Mouse (Mus musculus): ENCODE results near the gene Myrf.
A peak's percentile ranks its signal among the peaks of the same experiment; 100 is the strongest.

Myrf gene

GRCm38 (mm10) chr19:10248128-10248527 is 7.6 kb upstream of the Myrf start:
- DNase-seq, result peak; percentile 73

- no peak for DNase-seq
Observed at GRCm38 (mm10) chr19:10247165-10247564, 6.6 kb upstream of the Myrf start.

- peak; percentile 76 for DNase-seq
Observed at GRCm38 (mm10) chr19:10244183-10244582, 3.6 kb upstream of the Myrf start.

- no peak for DNase-seq
Observed at GRCm38 (mm10) chr19:10242916-10243315, 2.4 kb upstream of the Myrf start.

- no peak for DNase-seq
Observed at GRCm38 (mm10) chr19:10239975-10240653, 434 bp downstream of the Myrf start.

- no peak for DNase-seq
Observed at GRCm38 (mm10) chr19:10239419-10239818, 1.1 kb downstream of the Myrf start.

GRCm38 (mm10) chr19:10238477-10238876 is 2.1 kb downstream of the Myrf start:
- no peak for DNase-seq

GRCm38 (mm10) chr19:10235784-10236565 is 4.6 kb downstream of the Myrf start:
- DNase-seq, result peak; percentile 58

- DNase-seq, result no peak
Observed at GRCm38 (mm10) chr19:10232327-10233017, 8.1 kb downstream of the Myrf start.

GRCm38 (mm10) chr19:10231871-10232270 is 8.7 kb downstream of the Myrf start:
- no peak for DNase-seq

- DNase-seq, result peak; percentile 51
Observed at GRCm38 (mm10) chr19:10231016-10231415, 9.5 kb downstream of the Myrf start.

GRCm38 (mm10) chr19:10225767-10226166 is 14.8 kb downstream of the Myrf start:
- peak; percentile 66 for DNase-seq

- DNase-seq, result no peak
Observed at GRCm38 (mm10) chr19:10224637-10225453, 15.7 kb downstream of the Myrf start.

- DNase-seq, result no peak
Observed at GRCm38 (mm10) chr19:10223561-10223960, 17.0 kb downstream of the Myrf start.

GRCm38 (mm10) chr19:10222656-10223055 is 17.9 kb downstream of the Myrf start:
- DNase-seq, result no peak

- no peak for DNase-seq
Observed at GRCm38 (mm10) chr19:10221585-10221984, 19.0 kb downstream of the Myrf start.

GRCm38 (mm10) chr19:10219593-10219992 is 21.0 kb downstream of the Myrf start:
- DNase-seq, result no peak

GRCm38 (mm10) chr19:10219108-10219507 is 21.4 kb downstream of the Myrf start:
- peak; percentile 68 for DNase-seq

GRCm38 (mm10) chr19:10216101-10216500 is 24.4 kb downstream of the Myrf start:
- DNase-seq, result no peak

GRCm38 (mm10) chr19:10213796-10214471 is 26.6 kb downstream of the Myrf start:
- DNase-seq, result no peak

GRCm38 (mm10) chr19:10210885-10211284 is 29.7 kb downstream of the Myrf start:
- DNase-seq, result no peak

GRCm38 (mm10) chr19:10208851-10209250 is 31.7 kb downstream of the Myrf start:
- DNase-seq, result no peak
